Mouse (Mus musculus) G1E (cell line): ENCODE data around the gene Sost. TPM values are rescaled to one million over a fixed set of nuclear protein-coding genes. Genes with fewer than 3 reads are reported as not detected.

Source experiments
- ATAC-seq: 2 replicates; pipeline ENCODE4 v1.8.0; 2016; ENCODE audit warnings: mild to moderate bottlenecking; ENCODE audit not compliant: insufficient number of reproducible peaks, poor library complexity, low FRiP score, severe bottlenecking; ENCODE audit errors: extremely low read depth
- DNase-seq: peaks from one replicate; pipeline ENCODE4 v3.0.0; 2012; ENCODE audit warnings: low spot score
- H3K27me3 ChIP-seq: 2 replicates; pipeline ENCODE4 v1.6.1; 2012; ENCODE audit warnings: mild to moderate bottlenecking, low read length, inconsistent platforms; ENCODE audit not compliant: insufficient read depth
- H3K36me3 ChIP-seq: replicated peaks from 2 replicates; pipeline ENCODE3; 2012; ENCODE audit warnings: mild to moderate bottlenecking, inconsistent platforms
- H3K4me1 ChIP-seq: 2 replicates; pipeline ENCODE4 v1.6.1; 2012; ENCODE audit warnings: low read depth, low read length, inconsistent platforms, mixed read lengths; ENCODE audit not compliant: insufficient read depth
- H3K4me3 ChIP-seq: 2 replicates; pipeline ENCODE4 v1.5.1; 2012; ENCODE audit warnings: low read depth, mild to moderate bottlenecking, inconsistent platforms, low read length, moderate library complexity, mixed read lengths
- H3K9me3 ChIP-seq: replicated peaks from 2 replicates; pipeline ENCODE4 v1.6.1; 2012; ENCODE audit warnings: inconsistent platforms
- CTCF ChIP-seq: IDR thresholded peaks from 2 replicates; pipeline ENCODE4 v1.5.1; 2012; ENCODE audit warnings: low read depth, low read length, inconsistent platforms, mixed read lengths
- GATA1 ChIP-seq: IDR thresholded peaks from 2 replicates; pipeline ENCODE4 v1.6.1; 2012; ENCODE audit warnings: borderline replicate concordance, low read length, inconsistent platforms, mixed read lengths
- GATA2 ChIP-seq: IDR thresholded peaks from 2 replicates; pipeline ENCODE4 v1.6.1; 2012; ENCODE audit warnings: low read depth, low read length, inconsistent platforms, borderline replicate concordance
- POLR2AphosphoS5 ChIP-seq: IDR thresholded peaks from 2 replicates; pipeline ENCODE4 v1.6.1; 2012; ENCODE audit warnings: low read depth, low read length, inconsistent platforms; ENCODE audit not compliant: insufficient replicate concordance
- TAL1 ChIP-seq: conservative IDR thresholded peaks from 2 replicates; pipeline ENCODE4 v1.6.1; 2012; ENCODE audit warnings: low read depth, low read length, inconsistent platforms, mixed read lengths
- polyA plus RNA-seq: library from polyadenylated mRNA; stranded (reverse); fragments of >175 nt; gene quantifications from 2 replicates; pipeline ENCODE4 v1.2.3, GENCODE M21; 2012
- total RNA-seq, 2 experiments: library from RNA; stranded (forward) in 1 of 2; stranded (reverse) in 1 of 2; fragments of 200-1000 nt in 1 of 2; fragments of >200 nt in 1 of 2; fragmentation: Nextera tagmentation in 1 of 2; gene quantifications; 2 replicates each; pipeline ENCODE4 v1.2.3; 2014 to 2017

The Sost gene
- total and polyA plus RNA-seq, 3 experiments, result not detected

- ATAC-seq (peak; percentile 88), DNase-seq (peak; percentile 19)
- no peaks in the 10 kb centered on the region for H3K36me3 ChIP-seq
- no peaks in the 10 kb centered on the region for H3K9me3 ChIP-seq
- peaks cover 40% of the 10 kb centered on the region for H3K27me3 ChIP-seq
- no peak for TF ChIP-seq GATA2
- no peak for TF ChIP-seq CTCF
- TF ChIP-seq GATA1, result no peak
- TF ChIP-seq TAL1, result no peak
- TF ChIP-seq POLR2AphosphoS5, result no peak
- peak within 1 kb of the TSS; percentile 67 for H3K4me3 ChIP-seq
- H3K4me1 ChIP-seq, result peaks cover 18% of the 10 kb centered on the region
Measured at GRCm38 (mm10) chr11:101984054-101985025, 17.5 kb upstream of the Sost start, which contains the start of gene Cfap97d1. Cfap97d1 (plus strand) TSS chr11:101984279.

- H3K36me3 ChIP-seq, result no peaks in the 10 kb centered on the region
- H3K9me3 ChIP-seq, result no peaks in the 10 kb centered on the region
- peaks cover 35% of the 10 kb centered on the region for H3K27me3 ChIP-seq
- TF ChIP-seq CTCF (no peak), POLR2AphosphoS5 (no peak), GATA2 (no peak)
- ATAC-seq (no peak), DNase-seq (no peak)
- peaks cover 18% of the 10 kb centered on the region for H3K4me1 ChIP-seq
- H3K4me3 ChIP-seq, result no peak overlapping the region
Measured at GRCm38 (mm10) chr11:101983431-101983921, 16.7 kb upstream of the Sost start.

DNA sequence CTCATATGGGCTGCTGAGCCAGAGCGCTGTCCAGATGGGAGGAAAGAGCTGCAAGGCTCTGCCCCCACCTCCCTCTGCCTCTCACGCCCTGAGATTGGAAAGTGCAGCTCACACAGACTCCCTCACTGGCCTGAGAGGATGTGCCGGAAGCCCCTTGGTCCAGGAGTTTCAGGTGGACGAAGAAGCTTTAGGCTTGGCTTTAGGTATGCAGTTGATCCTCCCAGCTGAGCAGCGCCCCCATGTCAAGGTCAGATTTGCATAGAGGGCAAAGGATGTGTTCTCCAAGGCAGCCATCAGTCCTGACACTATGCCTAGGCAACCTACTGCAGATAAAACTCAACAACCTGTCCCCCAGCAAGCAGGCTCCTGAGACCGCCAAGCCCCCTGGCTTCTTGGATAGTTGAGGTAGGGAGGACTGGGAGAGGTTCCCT lies 16.2 kb upstream of the Sost start:
- Histone ChIP-seq H3K36me3 (no peaks in the 10 kb centered on the region), H3K4me1 (peaks cover 18% of the 10 kb centered on the region), H3K27me3 (peaks cover 31% of the 10 kb centered on the region), H3K9me3 (no peaks in the 10 kb centered on the region), H3K4me3 (no peak overlapping the region)
- ATAC-seq (no peak), DNase-seq (no peak)
- TF ChIP-seq POLR2AphosphoS5 (no peak), GATA2 (no peak), CTCF (no peak), GATA1 (no peak), TAL1 (no peak)

- H3K4me1 ChIP-seq, result peaks cover 18% of the 10 kb centered on the region
- no peak overlapping the region for H3K4me3 ChIP-seq
- H3K9me3 ChIP-seq, result no peaks in the 10 kb centered on the region
- ATAC-seq (no peak), DNase-seq (no peak)
- peaks cover 26% of the 10 kb centered on the region for H3K27me3 ChIP-seq
- no peak for TF ChIP-seq CTCF
- no peak for TF ChIP-seq GATA2
- TF ChIP-seq GATA1, result no peak
- no peaks in the 10 kb centered on the region for H3K36me3 ChIP-seq
Measured at GRCm38 (mm10) chr11:101981850-101982249, 15.0 kb upstream of the Sost start.

DNA sequence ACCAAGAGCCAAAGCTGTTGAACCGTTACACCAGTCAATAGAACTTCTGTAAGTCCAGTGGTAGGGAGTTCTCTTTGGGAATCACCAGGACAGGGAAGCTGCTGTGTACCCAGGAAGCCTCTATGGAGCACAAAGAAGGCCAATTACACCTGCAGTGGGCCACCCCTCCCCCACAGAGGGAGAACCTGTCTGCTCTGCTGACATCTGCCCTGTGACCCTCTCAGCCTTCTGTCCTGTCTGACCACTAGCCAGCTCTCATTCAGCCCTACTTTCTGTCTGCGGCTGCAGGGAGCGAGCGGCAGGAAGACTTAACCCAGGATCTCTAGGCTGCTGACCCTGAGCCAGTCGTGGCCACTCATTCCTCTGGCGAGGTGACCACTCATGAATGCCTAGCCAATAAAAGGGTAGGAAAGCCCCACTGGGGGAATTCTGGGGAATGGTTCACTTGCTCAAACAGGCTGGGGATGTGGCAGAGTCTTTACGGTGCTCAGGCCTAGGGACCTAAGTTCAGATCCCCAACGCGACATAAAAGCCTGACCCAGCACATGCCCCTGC lies 13.9 kb upstream of the Sost start:
- H3K4me1 ChIP-seq, result peaks cover 12% of the 10 kb centered on the region
- TF ChIP-seq POLR2AphosphoS5 (no peak), TAL1 (no peak), CTCF (no peak), GATA2 (no peak), GATA1 (no peak)
- ATAC-seq (no peak), DNase-seq (no peak)
- H3K4me3 ChIP-seq, result no peak overlapping the region
- H3K27me3 ChIP-seq, result peaks cover 23% of the 10 kb centered on the region
- H3K36me3 ChIP-seq, result no peaks in the 10 kb centered on the region
- no peaks in the 10 kb centered on the region for H3K9me3 ChIP-seq

GRCm38 (mm10) chr11:101979140-101979539 lies 12.3 kb upstream of the Sost start:
- Histone ChIP-seq H3K4me3 (no peak overlapping the region), H3K4me1 (peaks cover 3% of the 10 kb centered on the region), H3K9me3 (no peaks in the 10 kb centered on the region), H3K27me3 (peaks cover 13% of the 10 kb centered on the region), H3K36me3 (no peaks in the 10 kb centered on the region)
- DNase-seq (no peak), ATAC-seq (no peak)
- TF ChIP-seq TAL1, result no peak
- no peak for TF ChIP-seq GATA2
- no peak for TF ChIP-seq GATA1
- no peak for TF ChIP-seq POLR2AphosphoS5
- TF ChIP-seq CTCF, result no peak
